ENCODE assay signal across 8 mouse cellular contexts in the genomic region with DNA sequence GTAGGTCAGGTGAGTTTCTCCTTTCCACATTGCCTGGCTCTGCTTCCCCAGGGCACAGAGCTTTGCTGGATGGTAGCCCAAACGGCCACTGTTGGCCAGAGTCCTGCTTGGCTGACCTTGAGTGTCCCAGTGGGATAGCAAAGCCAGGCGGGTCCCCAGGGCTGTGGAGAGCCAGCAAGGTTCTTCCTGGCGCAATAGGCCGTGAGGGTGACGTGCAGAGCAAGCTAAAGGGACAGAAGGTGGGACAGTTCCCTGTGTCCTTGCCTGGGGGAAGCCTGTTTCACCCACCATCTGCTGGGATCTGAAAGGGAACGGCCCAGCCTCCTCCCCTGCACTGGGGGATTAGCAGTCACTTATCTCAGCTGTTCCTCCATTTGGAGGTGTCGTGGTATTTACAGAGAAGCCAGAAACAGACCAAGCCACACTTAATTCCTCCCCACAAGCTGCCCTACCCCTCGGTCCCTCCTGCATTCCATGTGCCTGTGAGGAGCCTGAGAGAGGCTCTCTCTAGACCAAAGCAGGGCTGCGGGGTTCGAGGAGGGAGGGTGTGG. TPM values are rescaled to one million over a fixed set of nuclear protein-coding genes. Genes with fewer than 3 reads are reported as not detected.
DNase-seq lines count a peak whose midpoint lies in the region; ATAC-seq lines count a peak whose summit lies in the region.

No protein-coding gene starts in this region.

- peaks cover 4% of the 10 kb centered on the region for H3K4me1 ChIP-seq in neural tube, embryonic 13.5 days (replicated peaks)
- peaks cover 10% of the 10 kb centered on the region for H3K4me1 ChIP-seq in heart, embryonic 15.5 days (replicated peaks)
- H3K4me1 ChIP-seq in liver, embryonic 16.5 days (ENCODE audit: control insufficient read depth, low read depth, low read length), result no peaks in the 10 kb centered on the region

- no peak overlapping the region; the same call in 1 of the 2 replicates for H3K9ac ChIP-seq in neural tube, embryonic 13.5 days
- peak overlapping the region; percentile 36 for H3K9ac ChIP-seq in heart, embryonic 15.5 days
- no peak overlapping the region for H3K9ac ChIP-seq in liver, embryonic 16.5 days (ENCODE audit: low read depth, low read length)

- ATAC-seq in neural tube, embryonic 13.5 days (ENCODE audit: low read depth), result peak; percentile 36; the same call in 1 of the 2 replicates
- ATAC-seq in heart, embryonic 15.5 days (replicated peaks; ENCODE audit: insufficient number of reproducible peaks, insufficient read depth, low FRiP score, low read depth), result peak; percentile 70
- peak; percentile 76 for ATAC-seq in liver, embryonic 16.5 days (ENCODE audit: low read depth)
- no peak for ATAC-seq in megakaryocyte-erythroid progenitor cell, adult 5-6 weeks (replicated peaks; ENCODE audit: low FRiP score, low TSS enrichment, poor library complexity, severe bottlenecking)

- WGBS in neural tube, embryonic 13.5 days, result 34% methylated on average over 10 of the region's 10 CpGs
- 10% methylated on average over 10 of the region's 10 CpGs for WGBS in heart, embryonic 15.5 days
- 26% methylated on average over 10 of the region's 10 CpGs for WGBS in liver, embryonic 16.5 days (ENCODE audit: insufficient replicate concordance)

- H3K27me3 ChIP-seq in neural tube, embryonic 13.5 days, result no peaks in the 10 kb centered on the region
- no peaks in the 10 kb centered on the region for H3K27me3 ChIP-seq in heart, embryonic 15.5 days
- H3K27me3 ChIP-seq in liver, embryonic 16.5 days (ENCODE audit: control insufficient read depth, insufficient read depth, low read depth, low read length), result no peaks in the 10 kb centered on the region

- H3K9me3 ChIP-seq in neural tube, embryonic 13.5 days, result no peaks in the 10 kb centered on the region
- no peaks in the 10 kb centered on the region for H3K9me3 ChIP-seq in heart, embryonic 15.5 days (replicated peaks)
- H3K9me3 ChIP-seq in liver, embryonic 16.5 days (replicated peaks; ENCODE audit: control insufficient read depth, low read length), result no peaks in the 10 kb centered on the region

- no peak overlapping the region for H3K4me3 ChIP-seq in neural tube, embryonic 13.5 days
- peak overlapping the region; percentile 23 for H3K4me3 ChIP-seq in heart, embryonic 15.5 days
- no peak overlapping the region for H3K4me3 ChIP-seq in liver, embryonic 16.5 days (ENCODE audit: low read depth, low read length)

- H3K36me3 ChIP-seq in neural tube, embryonic 13.5 days, result no peaks in the 10 kb centered on the region
- no peaks in the 10 kb centered on the region for H3K36me3 ChIP-seq in heart, embryonic 15.5 days
- no peaks in the 10 kb centered on the region for H3K36me3 ChIP-seq in liver, embryonic 16.5 days (ENCODE audit: control insufficient read depth, insufficient read depth)

- no peak overlapping the region for H3K27ac ChIP-seq in neural tube, embryonic 13.5 days (replicated peaks)
- peak overlapping the region; percentile 97 for H3K27ac ChIP-seq in heart, embryonic 15.5 days
- H3K27ac ChIP-seq in liver, embryonic 16.5 days (ENCODE audit: low read length), result no peak overlapping the region

- no peak overlapping the region for H3K4me2 ChIP-seq in neural tube, embryonic 13.5 days
- H3K4me2 ChIP-seq in heart, embryonic 15.5 days, result peak overlapping the region; percentile 53
- no peak overlapping the region for H3K4me2 ChIP-seq in liver, embryonic 16.5 days (ENCODE audit: low read depth, low read length)

- no peak for DNase-seq in neural tube, embryonic 10.5 days (ENCODE audit: extremely low spot score, low spot score)
- DNase-seq in cerebellum, postnatal 25 days, result peak; percentile 75 to 79
- no peak for DNase-seq in thymus, postnatal 25 days
- DNase-seq in layer of hippocampus, postnatal 36 days, result no peak

RNA-seq across cellular contexts. Expression of gene Actc1, which starts 4.0 kb away (rescaled TPM):
- 100 and 107 TPM in 2 replicates for polyA plus RNA-seq in neural tube, embryonic 13.5 days (2015; fragmentation: Nextera tagmentation; extraction: Ambion mirVana)
- 11,796 and 13,111 TPM in 2 replicates for polyA plus RNA-seq in heart, embryonic 15.5 days (2015; fragmentation: Nextera tagmentation; extraction: Ambion mirVana)
- 36.4 and 80.5 TPM in 2 replicates for polyA plus RNA-seq in liver, embryonic 16.5 days (2015; fragmentation: Nextera tagmentation; extraction: Ambion mirVana)
- total RNA-seq in layer of hippocampus, postnatal 36 days (2021), result not detected
- not detected in 2 replicates for total RNA-seq in megakaryocyte-erythroid progenitor cell, adult 5-6 weeks (2014; fragmentation: Nextera tagmentation)
- not detected in 2 replicates for total RNA-seq in megakaryocyte-erythroid progenitor cell, adult 5-6 weeks (2017)

RNA-seq across cellular contexts. Expression of gene Gjd2, which starts 44.0 kb away (rescaled TPM):
- 3.9 and 4.7 TPM in 2 replicates for polyA plus RNA-seq in neural tube, embryonic 13.5 days (2015; fragmentation: Nextera tagmentation; extraction: Ambion mirVana)
- polyA plus RNA-seq in heart, embryonic 15.5 days (2015; fragmentation: Nextera tagmentation; extraction: Ambion mirVana), result 0.06 and 0.51 TPM in 2 replicates
- polyA plus RNA-seq in liver, embryonic 16.5 days (2015; fragmentation: Nextera tagmentation; extraction: Ambion mirVana), result not detected in 2 replicates
- 1 to 10 TPM; 5.2 to 6.6 TPM for total RNA-seq in layer of hippocampus, postnatal 36 days (2021)
- not detected in 2 replicates for total RNA-seq in megakaryocyte-erythroid progenitor cell, adult 5-6 weeks (2014; fragmentation: Nextera tagmentation)
- total RNA-seq in megakaryocyte-erythroid progenitor cell, adult 5-6 weeks (2017), result not detected in 2 replicates

Comparison
In these comparisons a context has a peak if more than half of its experiments do, and no peak if none do; other contexts are left out.
1. DNase-seq: peak in cerebellum, postnatal 25 days (2 of 2); none in neural tube, embryonic 10.5 days (single experiment), thymus, postnatal 25 days (single experiment) and layer of hippocampus, postnatal 36 days (0 of 2).
2. RNA of gene Actc1, which starts 4.0 kb away (polyA plus RNA-seq): 11,796 to 13,111 TPM in heart, embryonic 15.5 days; 100 to 107 TPM in neural tube, embryonic 13.5 days and 36.4 to 80.5 TPM in liver, embryonic 16.5 days; every median in the first group is over 100 times any median in the second.